Mouse (Mus musculus): Measurements from ENCODE around the gene Rbak. TPM values are rescaled to one million over a fixed set of nuclear protein-coding genes. Genes with fewer than 3 reads are reported as not detected.
"Not testable (repeated sequence)": the region's sequence is repeated elsewhere in the genome, so short reads cannot be mapped to it uniquely, and the experiment has no call there.

The Rbak gene
- total and polyA plus RNA-seq, 2 experiments, result 1.2 to 3.1 TPM

DNA sequence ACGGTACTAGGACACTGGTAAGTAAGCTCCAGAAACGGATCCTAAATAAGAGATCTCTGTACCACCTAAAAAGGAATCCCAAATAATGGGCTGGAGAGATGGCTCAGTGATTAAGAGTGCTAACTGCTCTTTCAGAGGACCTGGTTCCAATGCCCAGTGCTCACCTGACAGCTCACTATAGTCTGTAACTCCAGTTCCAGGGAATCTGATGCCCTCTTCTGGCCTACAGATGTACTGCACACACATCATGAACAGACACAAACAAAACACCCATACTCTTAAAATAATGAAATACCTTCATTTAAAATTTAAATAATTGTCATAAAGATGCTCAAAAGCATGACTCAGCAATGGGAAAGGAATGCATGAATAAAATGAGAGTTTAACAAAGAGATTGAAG, 31.0 kb downstream of the Rbak start:
- no peaks in the 10 kb centered on the region for H3K27me3 ChIP-seq (ENCODE audit: control insufficient read depth, insufficient read depth, low read length)
- no peaks in the 10 kb centered on the region for H3K4me1 ChIP-seq (ENCODE audit: control insufficient read depth, insufficient read depth, low read length)
- TF ChIP-seq POLR2A (IDR thresholded peaks at IDR 0.05; ENCODE audit: extremely low read depth, insufficient read depth, low read length), result no peak
- no peak for TF ChIP-seq CTCF (IDR thresholded peaks at IDR 0.05; ENCODE audit: low read depth, low read length)
- H3K27ac ChIP-seq (replicated peaks; ENCODE audit: insufficient read depth, low read depth, low read length), result no peak overlapping the region
- no peak overlapping the region for H3K9ac ChIP-seq (ENCODE audit: low read depth, low read length)
- no peaks in the 10 kb centered on the region for H3K36me3 ChIP-seq (ENCODE audit: control insufficient read depth, insufficient read depth, low read length)
- H3K79me2 ChIP-seq (ENCODE audit: control insufficient read depth, insufficient read depth, low read length), result no peaks in the 10 kb centered on the region
- DNase-seq (ENCODE audit: extremely low read depth, low read depth, low spot score), result no peak
- no peak overlapping the region for H3K4me3 ChIP-seq (ENCODE audit: insufficient read depth, low read depth, low read length)
- WGBS, result 89% methylated on average over 2 of the region's 2 CpGs

DNA sequence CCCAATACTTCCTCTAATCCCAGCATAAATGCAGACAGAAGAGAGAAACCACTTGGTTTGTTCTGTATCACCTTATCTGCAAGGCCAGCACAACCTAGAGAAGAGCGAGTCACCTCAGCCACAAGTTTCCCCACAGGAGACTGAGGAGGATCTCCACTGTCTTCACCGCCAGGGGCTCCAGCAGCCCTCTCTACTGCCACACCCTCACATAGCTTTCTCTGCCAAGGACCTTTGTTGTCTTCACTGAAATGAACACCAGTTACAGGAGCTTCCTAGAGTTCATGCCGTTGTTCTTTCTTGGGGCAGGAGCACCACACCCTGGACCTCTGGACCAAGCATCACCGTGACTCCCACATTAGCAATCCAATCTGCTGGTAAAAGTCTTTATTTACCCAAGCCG, 31.9 kb downstream of the Rbak start:
- Histone ChIP-seq H3K9ac (ENCODE audit: low read depth, low read length) (no peak overlapping the region), H3K4me3 (ENCODE audit: insufficient read depth, low read depth, low read length) (no peak overlapping the region), H3K27me3 (ENCODE audit: control insufficient read depth, insufficient read depth, low read length) (no peaks in the 10 kb centered on the region), H3K79me2 (ENCODE audit: control insufficient read depth, insufficient read depth, low read length) (no peaks in the 10 kb centered on the region), H3K4me1 (ENCODE audit: control insufficient read depth, insufficient read depth, low read length) (no peaks in the 10 kb centered on the region), H3K27ac (replicated peaks; ENCODE audit: insufficient read depth, low read depth, low read length) (no peak overlapping the region), H3K36me3 (ENCODE audit: control insufficient read depth, insufficient read depth, low read length) (no peaks in the 10 kb centered on the region)
- 74% methylated on average over 5 of the region's 5 CpGs for WGBS
- DNase-seq (ENCODE audit: extremely low read depth, low read depth, low spot score), result no peak
- TF ChIP-seq POLR2A (IDR thresholded peaks at IDR 0.05; ENCODE audit: extremely low read depth, insufficient read depth, low read length), result no peak
- TF ChIP-seq CTCF (IDR thresholded peaks at IDR 0.05; ENCODE audit: low read depth, low read length), result no peak

DNA sequence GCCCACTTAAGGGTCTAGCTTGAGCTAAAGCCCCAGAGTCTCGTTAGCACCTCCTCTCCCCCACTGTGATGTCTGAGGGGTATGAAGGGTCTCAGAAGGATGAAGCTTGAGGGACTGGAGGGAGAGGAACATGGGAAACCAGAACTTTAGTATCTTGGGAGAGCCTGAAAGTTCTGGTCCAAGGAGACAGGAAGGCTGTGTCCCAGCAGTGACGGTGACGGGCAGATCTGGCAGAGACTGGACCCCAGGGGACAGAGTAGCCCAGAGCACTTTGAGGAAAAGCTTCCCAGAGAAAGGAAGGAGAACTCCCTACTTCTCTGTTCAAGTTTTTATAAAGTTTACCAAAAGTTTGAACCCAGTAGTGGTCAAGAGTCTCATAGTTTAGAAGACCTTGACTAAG, 33.1 kb downstream of the Rbak start, which contains the start of gene Olfr718-ps1:
Gene Olfr718-ps1, minus strand, starts transcription at position 101 of the 400 bp plus-strand sequence.
- Histone ChIP-seq H3K79me2 (ENCODE audit: control insufficient read depth, insufficient read depth, low read length) (no peaks in the 10 kb centered on the region), H3K4me1 (ENCODE audit: control insufficient read depth, insufficient read depth, low read length) (no peaks in the 10 kb centered on the region), H3K9ac (ENCODE audit: low read depth, low read length) (no peak within 1 kb of the TSS), H3K27me3 (ENCODE audit: control insufficient read depth, insufficient read depth, low read length) (no peaks in the 10 kb centered on the region), H3K4me3 (ENCODE audit: insufficient read depth, low read depth, low read length) (no peak within 1 kb of the TSS), H3K36me3 (ENCODE audit: control insufficient read depth, insufficient read depth, low read length) (no peaks in the 10 kb centered on the region), H3K27ac (replicated peaks; ENCODE audit: insufficient read depth, low read depth, low read length) (no peak within 1 kb of the TSS)
- no peak for TF ChIP-seq CTCF (IDR thresholded peaks at IDR 0.05; ENCODE audit: low read depth, low read length)
- TF ChIP-seq POLR2A (IDR thresholded peaks at IDR 0.05; ENCODE audit: extremely low read depth, insufficient read depth, low read length), result no peak
- no peak for DNase-seq (ENCODE audit: extremely low read depth, low read depth, low spot score)
- WGBS, result 71% methylated on average over 3 of the region's 3 CpGs

DNA sequence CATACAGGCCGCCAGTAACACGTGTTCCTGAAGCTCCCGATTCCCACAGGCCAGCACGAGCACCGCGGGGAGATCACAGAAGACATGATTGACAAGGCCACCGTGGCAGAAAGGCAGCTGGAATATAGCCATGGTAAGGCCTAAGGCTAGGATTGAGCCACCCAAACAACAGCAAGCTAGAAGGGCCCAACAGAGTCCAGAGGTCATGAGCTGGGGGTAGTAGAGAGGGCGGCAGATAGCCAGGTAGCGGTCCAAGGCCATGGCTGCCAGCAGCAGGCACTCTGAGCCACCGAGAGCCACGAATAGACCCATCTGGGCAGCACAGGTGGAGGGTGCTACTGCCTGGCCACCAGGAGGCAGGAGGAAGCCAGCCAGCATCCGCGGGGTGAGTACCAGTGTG, 43.0 kb downstream of the Rbak start:
- WGBS, result 38% methylated on average over 13 of the region's 13 CpGs
- no peaks in the 10 kb centered on the region for H3K27me3 ChIP-seq (ENCODE audit: control insufficient read depth, insufficient read depth, low read length)
- peak; percentile 78 for DNase-seq (ENCODE audit: extremely low read depth, low read depth, low spot score)
- TF ChIP-seq CTCF (IDR thresholded peaks at IDR 0.05; ENCODE audit: low read depth, low read length), result peak; percentile 43
- no peak for TF ChIP-seq POLR2A (IDR thresholded peaks at IDR 0.05; ENCODE audit: extremely low read depth, insufficient read depth, low read length)
- no peaks in the 10 kb centered on the region for H3K79me2 ChIP-seq (ENCODE audit: control insufficient read depth, insufficient read depth, low read length)
- H3K4me1 ChIP-seq (ENCODE audit: control insufficient read depth, insufficient read depth, low read length), result no peaks in the 10 kb centered on the region
- H3K4me3 ChIP-seq (ENCODE audit: insufficient read depth, low read depth, low read length), result no peak overlapping the region
- H3K27ac ChIP-seq (replicated peaks; ENCODE audit: insufficient read depth, low read depth, low read length), result no peak overlapping the region
- H3K9ac ChIP-seq (ENCODE audit: low read depth, low read length), result no peak overlapping the region
- H3K36me3 ChIP-seq (ENCODE audit: control insufficient read depth, insufficient read depth, low read length), result no peaks in the 10 kb centered on the region

DNA sequence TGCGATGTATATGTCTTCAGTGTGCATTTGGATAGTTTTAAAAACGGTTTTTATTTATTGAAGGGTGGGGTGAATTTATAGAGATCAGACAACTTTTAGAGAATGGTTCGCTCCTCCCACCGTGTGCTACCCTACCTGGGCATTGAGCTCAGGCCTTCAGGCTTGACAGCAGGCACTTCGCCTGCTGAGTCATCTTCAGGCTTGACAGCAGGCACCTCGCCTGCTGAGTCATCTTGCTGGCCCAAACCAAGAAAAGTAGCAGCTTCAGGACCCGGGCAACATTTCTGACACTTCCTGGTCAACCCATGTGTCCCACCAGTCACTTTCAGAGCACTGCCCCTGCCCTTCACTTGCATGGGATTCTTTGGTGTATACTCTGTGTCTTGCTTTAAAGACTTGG, 45.5 kb downstream of the Rbak start:
- Histone ChIP-seq H3K27ac (replicated peaks; ENCODE audit: insufficient read depth, low read depth, low read length) (no peak overlapping the region), H3K4me3 (ENCODE audit: insufficient read depth, low read depth, low read length) (no peak overlapping the region), H3K27me3 (ENCODE audit: control insufficient read depth, insufficient read depth, low read length) (no peaks in the 10 kb centered on the region), H3K9ac (ENCODE audit: low read depth, low read length) (no peak overlapping the region), H3K36me3 (ENCODE audit: control insufficient read depth, insufficient read depth, low read length) (no peaks in the 10 kb centered on the region), H3K79me2 (ENCODE audit: control insufficient read depth, insufficient read depth, low read length) (no peaks in the 10 kb centered on the region), H3K4me1 (ENCODE audit: control insufficient read depth, insufficient read depth, low read length) (no peaks in the 10 kb centered on the region)
- DNase-seq (ENCODE audit: extremely low read depth, low read depth, low spot score), result no peak
- TF ChIP-seq POLR2A (IDR thresholded peaks at IDR 0.05; ENCODE audit: extremely low read depth, insufficient read depth, low read length), result no peak
- TF ChIP-seq CTCF (IDR thresholded peaks at IDR 0.05; ENCODE audit: low read depth, low read length), result no peak
- WGBS, result 95% methylated on average over 7 of the region's 7 CpGs

DNA sequence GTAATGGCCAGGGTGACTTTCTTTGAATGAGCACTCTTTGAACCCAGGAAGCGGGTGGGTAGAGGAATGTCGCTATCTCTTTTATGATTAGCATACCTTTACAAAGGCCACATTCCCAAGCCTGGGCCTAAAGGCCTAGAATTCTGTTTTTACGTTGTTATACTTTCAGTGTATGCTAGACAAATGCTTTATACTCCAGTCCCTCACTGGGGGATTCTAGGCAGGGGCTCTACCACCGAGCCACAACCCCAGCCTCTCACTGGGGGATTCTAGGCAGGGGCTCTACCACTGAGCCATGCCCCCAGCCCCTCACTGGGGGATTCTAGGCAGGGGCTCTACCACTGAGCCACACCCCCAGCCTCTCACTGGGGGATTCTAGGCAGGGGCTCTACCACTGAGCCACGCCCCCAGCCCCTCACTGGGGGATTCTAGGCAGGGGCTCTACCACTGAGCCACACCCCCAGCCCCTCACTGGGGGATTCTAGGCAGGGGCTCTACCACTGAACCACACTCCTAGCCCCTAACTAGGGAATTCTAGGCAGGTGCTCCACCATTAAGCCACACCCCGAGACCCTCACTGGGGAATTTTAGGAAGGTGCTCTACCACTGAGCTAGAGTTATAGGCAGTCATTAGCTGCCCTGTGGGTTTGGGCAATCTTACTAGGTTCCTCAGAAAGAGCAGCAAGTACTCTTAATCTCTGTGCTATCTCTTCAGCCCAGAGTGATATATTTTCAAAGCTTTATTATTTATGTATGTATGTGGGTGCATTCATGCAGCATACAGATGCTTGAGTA, 46.2 kb downstream of the Rbak start:
- H3K27me3 ChIP-seq (ENCODE audit: control insufficient read depth, insufficient read depth, low read length); H3K36me3 ChIP-seq (ENCODE audit: control insufficient read depth, insufficient read depth, low read length); H3K4me1 ChIP-seq (ENCODE audit: control insufficient read depth, insufficient read depth, low read length); H3K79me2 ChIP-seq (ENCODE audit: control insufficient read depth, insufficient read depth, low read length); H3K4me3 ChIP-seq (ENCODE audit: insufficient read depth, low read depth, low read length); H3K9ac ChIP-seq (ENCODE audit: low read depth, low read length); DNase-seq (ENCODE audit: extremely low read depth, low read depth, low spot score); H3K27ac ChIP-seq (replicated peaks; ENCODE audit: insufficient read depth, low read depth, low read length): not testable (repeated sequence)
- WGBS, result 91% methylated on average over 4 of the region's 6 CpGs

Data from liver, adult 2 months (tissue).